9 mouse cellular contexts compared by ENCODE assay signal in genomic region chr19:53809185-53809861, GRCm38 (mm10).
DNase-seq lines count a peak whose midpoint lies in the region; ATAC-seq and TF ChIP-seq lines count a peak whose summit lies in the region.
"Had no signal": no experiment of that assay in that cellular context is flagged by ENCODE, and none has a peak within 500 bp of the region (broad histone marks: within the 10 kb centered on the region; RNA-seq: fewer than 3 reads in every experiment).

No protein-coding gene starts in this region.

- no peak overlapping the region for H3K4me3 ChIP-seq in heart, adult 2 months
- no peak overlapping the region for H3K4me3 ChIP-seq in testis, adult 2 months (ENCODE audit: control insufficient read depth, low read depth, low read length)
- H3K4me3 ChIP-seq in liver, embryonic 11.5 days (ENCODE audit: low read depth, low read length), result no peak overlapping the region
- H3K4me3 ChIP-seq: neural tube, embryonic 13.5 days had no signal

- 10% methylated on average over 7 of the region's 7 CpGs for WGBS in heart, adult 2 months
- 22% methylated on average over 7 of the region's 7 CpGs for WGBS in liver, embryonic 11.5 days

- peak; percentile 34; the same call in 1 of the 2 replicates for TF ChIP-seq EP300 in heart, adult 2 months (IDR thresholded peaks at IDR 0.05; ENCODE audit: insufficient read depth, low read depth, low read length)

- peak overlapping the region; percentile 55 for H3K4me2 ChIP-seq in liver, embryonic 11.5 days
- H3K4me2 ChIP-seq: neural tube, embryonic 13.5 days had no signal

- H3K9me3 ChIP-seq in liver, embryonic 11.5 days (ENCODE audit: control insufficient read depth, low read length), result no peaks in the 10 kb centered on the region
- H3K9me3 ChIP-seq: neural tube, embryonic 13.5 days had no signal

- peak; percentile 77 for ATAC-seq in liver, embryonic 11.5 days (replicated peaks; ENCODE audit: low FRiP score)

- intact Hi-C loops in heart, adult 2 months (cut with DNase I), result loop anchor here (2.0 kb wide), 1 partner anchor 37 kb away; no protein-coding TSS in a partner anchor
- intact Hi-C loops in heart, postnatal 25 days (cut with DNase I), result no loop called here

- no peak for TF ChIP-seq CTCF in heart, adult 2 months (IDR thresholded peaks at IDR 0.05)
- no peak for TF ChIP-seq CTCF in testis, adult 2 months (IDR thresholded peaks at IDR 0.05; ENCODE audit: control insufficient read depth, insufficient read depth, insufficient replicate concordance, low read depth, low read length)

- no peaks in the 10 kb centered on the region; the same call in 1 of the 2 replicates for H3K27me3 ChIP-seq in heart, adult 2 months (ENCODE audit: control insufficient read depth, insufficient read depth, low read length)
- H3K27me3 ChIP-seq in testis, adult 2 months (ENCODE audit: control insufficient read depth, insufficient read depth, low read length), result no peaks in the 10 kb centered on the region
- no peaks in the 10 kb centered on the region for H3K27me3 ChIP-seq in liver, embryonic 11.5 days (replicated peaks; ENCODE audit: control insufficient read depth, insufficient read depth, low read length)
- H3K27me3 ChIP-seq: neural tube, embryonic 13.5 days had no signal

- no peak for DNase-seq in heart, adult 2 months
- DNase-seq in heart, postnatal 25 days (ENCODE audit: low spot score), result no peak
- no peak for DNase-seq in testis, postnatal 10 days (ENCODE audit: low spot score)
- DNase-seq in liver, embryonic 11.5 days (ENCODE audit: low spot score), result peak; percentile 42
- no peak for DNase-seq in cerebellum, postnatal 25 days
- DNase-seq in urinary bladder, postnatal 10 days (ENCODE audit: low spot score), result no peak
- no peak for DNase-seq in urinary bladder, adult 2 months (ENCODE audit: low spot score)

- peaks cover 18% of the 10 kb centered on the region for H3K36me3 ChIP-seq in heart, adult 2 months (ENCODE audit: control insufficient read depth, insufficient read depth, low read length)
- no peaks in the 10 kb centered on the region for H3K36me3 ChIP-seq in testis, adult 2 months (ENCODE audit: control insufficient read depth, insufficient read depth, low read length)
- H3K36me3 ChIP-seq in liver, embryonic 11.5 days (ENCODE audit: control insufficient read depth, insufficient read depth, low read length), result no peaks in the 10 kb centered on the region
- H3K36me3 ChIP-seq: neural tube, embryonic 13.5 days had no signal

- TF ChIP-seq POLR2A in heart, adult 2 months (IDR thresholded peaks at IDR 0.05; ENCODE audit: insufficient read depth, low read depth, low read length), result no peak; the same call in 1 of the 2 replicates
- TF ChIP-seq POLR2A in testis, adult 2 months (IDR thresholded peaks at IDR 0.05; ENCODE audit: control insufficient read depth, low read depth, low read length), result no peak

- peaks cover 30% of the 10 kb centered on the region for H3K4me1 ChIP-seq in heart, adult 2 months (ENCODE audit: control insufficient read depth, insufficient read depth, low read length)
- H3K4me1 ChIP-seq in testis, adult 2 months (ENCODE audit: control insufficient read depth, insufficient read depth, low read length), result peaks cover 3% of the 10 kb centered on the region
- H3K4me1 ChIP-seq in liver, embryonic 11.5 days (replicated peaks; ENCODE audit: control insufficient read depth, insufficient read depth, low read length), result peaks cover 26% of the 10 kb centered on the region

- H3K9ac ChIP-seq in heart, adult 2 months (ENCODE audit: low read depth, low read length), result peak overlapping the region; percentile 12; the same call in 1 of the 2 replicates
- H3K9ac ChIP-seq in liver, embryonic 11.5 days (ENCODE audit: low read depth, low read length), result peak overlapping the region; percentile 48; the same call in 1 of the 2 replicates
- H3K9ac ChIP-seq: neural tube, embryonic 13.5 days had no signal

- 0 out of 2 replicates have a peak, but pooled peaks cover 1% of the 10 kb centered on the region for H3K79me2 ChIP-seq in heart, adult 2 months (replicated peaks; ENCODE audit: control insufficient read depth, insufficient read depth, low read length)

- peak overlapping the region; percentile 78 for H3K27ac ChIP-seq in heart, adult 2 months
- peak overlapping the region; percentile 66 for H3K27ac ChIP-seq in testis, adult 2 months (ENCODE audit: control insufficient read depth, insufficient read depth, low read depth, low read length)
- peak overlapping the region; percentile 76 for H3K27ac ChIP-seq in liver, embryonic 11.5 days (ENCODE audit: low read depth, low read length)
- H3K27ac ChIP-seq: neural tube, embryonic 13.5 days had no signal
